Mouse (Mus musculus): Measurements from ENCODE around the gene Glis3.

- TF ChIP-seq CTCF (IDR thresholded peaks at IDR 0.05; ENCODE audit: low read depth, low read length) (no peak), POLR2AphosphoS5 (IDR thresholded peaks at IDR 0.05; ENCODE audit: insufficient replicate concordance, low read depth, low read length) (no peak), TAL1 (conservative IDR thresholded peaks at IDR 0.05; ENCODE audit: low read depth, low read length) (no peak), GATA1 (IDR thresholded peaks at IDR 0.05; ENCODE audit: borderline replicate concordance, low read length) (no peak), GATA2 (IDR thresholded peaks at IDR 0.05; ENCODE audit: borderline replicate concordance, low read depth, low read length) (no peak)
Measured at GRCm38 (mm10) chr19:28448811-28449210, 231.1 kb downstream of the Glis3 start.
